Mouse (Mus musculus) brain, embryonic 14.5 days (tissue): Measurements from ENCODE around the gene Wdr66.

Experiments
- CTCF ChIP-seq: fragments of 200-500 bp; IDR thresholded peaks from 2 replicates; pipeline ENCODE4 v1.5.1; 2012; ENCODE audit warnings: inconsistent platforms, mild to moderate bottlenecking, moderate library complexity, borderline replicate concordance; ENCODE audit not compliant: insufficient read depth, insufficient read length; ENCODE audit errors: extremely low read depth
- POLR2A ChIP-seq: fragments of 200-500 bp; IDR thresholded peaks from 2 replicates; pipeline ENCODE4 v1.6.1; 2012; ENCODE audit warnings: mild to moderate bottlenecking, inconsistent platforms, borderline replicate concordance; ENCODE audit not compliant: poor library complexity, insufficient read depth, insufficient read length, severe bottlenecking; ENCODE audit errors: extremely low read depth

DNA sequence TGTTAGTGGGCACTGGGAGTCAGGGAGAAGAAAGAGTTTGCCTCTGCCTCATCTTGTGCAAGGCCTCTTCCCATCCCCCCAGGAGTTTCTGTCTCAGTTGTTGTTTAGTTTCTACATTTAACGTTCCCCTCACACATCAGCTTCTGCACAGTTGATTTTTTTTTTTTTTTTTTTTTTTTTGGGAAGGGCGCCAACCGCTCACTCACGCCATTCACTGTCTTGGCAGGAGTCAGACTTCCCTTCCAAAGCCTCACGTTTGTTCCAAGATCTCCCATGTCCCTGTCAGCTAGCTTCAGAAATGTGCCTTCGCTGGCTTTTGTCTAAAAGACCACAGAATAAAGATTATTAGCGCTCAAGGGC, 25.4 kb downstream of the Wdr66 start:
- no peak for TF ChIP-seq CTCF
- TF ChIP-seq POLR2A, result no peak
